Mouse (Mus musculus) layer of hippocampus, adult 9-10 months (tissue): Measurements from ENCODE around the gene Olfr1204.

Experiments
- DNase-seq: peaks from one replicate; pipeline ENCODE4 v3.0.0; 2022; ENCODE audit warnings: low spot score

Gene Olfr1204

GRCm38 (mm10) chr2:88848992-88849391 is at the start of gene Olfr1204:
Gene Olfr1204, plus strand, starts transcription at chr2:88849292.
- no peak for DNase-seq

- DNase-seq = no peak
These were observed 34.9 kb upstream of the Olfr1204 start, which contains the start of gene Olfr1202 for GRCm38 (mm10) chr2:88814196-88814595. Gene Olfr1202, plus strand, starts transcription at chr2:88814496.

- DNase-seq = no peak
These were observed 19.7 kb upstream of the Olfr1204 start, which contains the start of gene Olfr1205 for GRCm38 (mm10) chr2:88829437-88829836. Gene Olfr1205, plus strand, starts transcription at chr2:88829737.

- no peak for DNase-seq
These were observed 10.6 kb upstream of the Olfr1204 start for GRCm38 (mm10) chr2:88838477-88838876.

GRCm38 (mm10) chr2:88862931-88863330 is 13.8 kb downstream of the Olfr1204 start, which contains the start of gene Olfr1206:
Gene Olfr1206, plus strand, starts transcription at chr2:88863231.
- DNase-seq = no peak

GRCm38 (mm10) chr2:88902211-88902610 is 53.1 kb downstream of the Olfr1204 start, which contains the start of gene Olfr1208:
Gene Olfr1208, minus strand, starts transcription at chr2:88902311.
- no peak for DNase-seq
